Mouse (Mus musculus): Measurements from ENCODE around the gene Arhgap19.
"Not testable (repeated sequence)": the region's sequence is repeated elsewhere in the genome, so short reads cannot be mapped to it uniquely, and the experiment has no call there.

Arhgap19 gene

GRCm38 (mm10) chr19:41801742-41802369 is at the start of gene Arhgap19:
Gene Arhgap19 (minus strand): TSS chr19:41802047.
- DNase-seq, result peak; percentile 95

DNA sequence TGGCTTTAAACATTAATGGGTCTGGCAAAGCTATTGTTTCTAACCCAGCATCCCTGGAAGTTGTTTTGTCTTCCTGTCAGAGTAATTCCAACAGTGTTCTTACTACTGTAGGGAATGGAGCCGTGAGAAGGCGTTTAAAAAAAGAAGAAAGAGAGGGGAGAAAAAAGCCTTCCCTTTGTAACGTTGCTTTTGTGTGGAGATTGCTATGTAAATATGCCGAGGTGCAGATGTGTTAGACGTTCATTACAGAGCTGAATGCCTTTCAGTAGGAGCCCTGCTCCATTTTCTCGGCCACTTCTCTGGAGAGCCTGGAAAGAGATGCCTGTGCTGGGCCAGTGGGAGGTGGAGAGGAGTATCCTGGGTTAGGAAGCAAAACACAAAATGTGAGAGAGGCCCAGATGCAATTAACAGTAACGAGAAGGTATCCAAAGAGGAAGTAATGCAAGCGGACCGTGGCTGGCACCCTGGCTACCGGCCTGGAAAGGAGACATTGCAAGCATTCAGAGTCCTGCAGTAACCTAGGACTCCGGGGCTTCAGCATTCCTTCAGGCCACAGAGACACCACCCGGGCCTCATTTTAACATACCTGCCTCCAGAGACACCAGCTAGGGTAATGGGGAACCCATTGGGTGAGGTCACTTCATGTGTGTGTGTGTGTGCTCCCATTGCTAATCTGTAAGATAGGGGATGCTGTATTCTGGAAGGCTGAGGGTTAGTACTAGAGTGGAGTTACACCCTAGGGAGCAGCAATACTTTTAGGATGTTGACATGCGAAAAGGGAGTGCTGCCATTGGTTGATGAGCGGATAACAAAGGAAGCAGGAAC is 49.1 kb upstream of the Arhgap19 start:
- peak; percentile 9 for DNase-seq

- no peak for DNase-seq
Observed at GRCm38 (mm10) chr19:41850021-41850718, 48.3 kb upstream of the Arhgap19 start.

GRCm38 (mm10) chr19:41847992-41848851 is 46.4 kb upstream of the Arhgap19 start, which contains the start of gene Frat2:
Gene Frat2 (minus strand): TSS chr19:41848132.
- DNase-seq, result peak; percentile 92

DNA sequence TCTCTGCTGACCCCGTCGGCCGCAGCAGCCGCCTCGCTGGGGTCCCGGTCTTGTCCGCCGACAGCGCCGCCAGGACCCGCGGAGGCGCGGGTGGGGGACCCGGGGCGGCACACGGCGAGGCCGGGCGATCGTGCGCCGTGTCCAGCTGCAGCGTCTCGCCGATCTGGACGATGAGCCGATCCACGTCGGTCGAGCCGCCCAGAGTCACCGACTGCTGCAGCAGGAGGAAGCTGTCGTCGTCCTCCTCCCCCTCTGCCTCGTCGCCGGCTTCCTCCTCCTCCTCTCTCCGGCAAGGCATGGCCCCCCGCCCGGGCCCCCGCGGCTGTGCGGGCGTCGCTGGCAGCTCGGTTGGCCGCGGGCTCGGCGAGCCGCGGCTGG is 45.8 kb upstream of the Arhgap19 start:
- DNase-seq, result not testable (repeated sequence)

DNA sequence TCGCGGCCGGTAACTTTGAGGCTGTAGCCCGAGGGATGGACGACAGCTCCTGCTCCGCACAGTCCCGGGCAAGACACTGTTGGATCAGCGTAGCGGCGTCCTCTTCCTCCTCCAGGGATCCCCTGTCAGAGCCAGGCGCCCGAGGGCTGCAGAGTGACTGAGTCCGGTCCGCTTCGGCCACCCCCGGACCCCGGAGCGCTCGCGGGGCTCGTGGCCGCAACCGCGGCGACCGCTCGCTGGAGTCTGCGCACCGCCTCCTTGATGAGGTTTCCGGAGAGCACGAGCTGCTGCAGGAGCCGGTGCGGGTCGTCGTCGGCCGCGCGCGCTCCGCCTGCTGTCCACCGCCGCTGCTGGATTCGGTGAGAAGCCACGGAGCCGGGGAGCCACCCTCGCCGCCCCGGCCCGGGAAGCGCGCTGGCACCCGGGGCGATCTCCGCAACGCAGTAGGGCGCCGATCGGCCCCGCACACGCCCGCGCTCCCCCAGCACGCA is 45.3 kb upstream of the Arhgap19 start:
- DNase-seq, result peak; percentile 60

GRCm38 (mm10) chr19:41846366-41847090 is 44.7 kb upstream of the Arhgap19 start:
- DNase-seq, result peak; percentile 14

- DNase-seq, result no peak
Observed at GRCm38 (mm10) chr19:41844345-41844744, 42.5 kb upstream of the Arhgap19 start.

DNA sequence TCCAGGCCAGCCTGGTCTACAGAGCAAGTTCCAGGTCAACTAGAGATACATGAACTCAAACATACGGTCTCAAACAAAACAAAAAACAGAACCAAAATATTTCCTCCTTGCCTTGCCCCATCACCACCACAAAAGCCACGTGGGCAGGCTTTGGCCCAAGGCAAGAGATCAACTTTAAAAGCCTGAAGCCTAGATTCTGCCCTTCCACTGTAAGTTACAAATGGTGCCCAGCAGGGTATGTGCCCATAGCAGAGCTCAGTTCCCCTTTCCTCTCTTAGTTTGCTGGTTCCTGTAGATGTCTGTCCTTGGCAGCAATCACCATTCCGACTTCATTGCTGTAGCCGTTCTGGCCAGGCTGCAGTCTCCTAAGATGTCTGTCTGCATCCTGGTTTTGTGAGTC is 40.9 kb upstream of the Arhgap19 start:
- no peak for DNase-seq

DNA sequence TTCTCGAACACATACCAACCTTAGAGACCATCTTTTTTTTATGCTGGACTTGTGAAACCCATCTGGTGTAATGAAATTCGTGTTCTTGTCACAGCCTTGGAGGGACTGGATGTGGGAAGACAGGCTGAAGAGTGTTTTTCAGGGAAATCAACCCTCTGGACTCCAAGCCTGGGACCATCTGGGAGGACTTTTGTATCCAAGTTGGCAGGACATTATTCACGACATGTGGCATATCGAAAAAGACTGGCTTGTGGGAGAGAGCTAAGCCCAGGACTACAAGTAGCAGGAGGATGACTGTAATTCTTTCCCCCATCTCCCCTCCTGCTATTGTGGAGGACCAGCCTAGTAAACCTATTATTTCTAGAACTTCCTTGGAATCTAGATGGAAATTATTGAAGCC is 40.3 kb upstream of the Arhgap19 start:
- DNase-seq, result no peak

GRCm38 (mm10) chr19:41841105-41841750 is 39.4 kb upstream of the Arhgap19 start:
- no peak for DNase-seq

DNA sequence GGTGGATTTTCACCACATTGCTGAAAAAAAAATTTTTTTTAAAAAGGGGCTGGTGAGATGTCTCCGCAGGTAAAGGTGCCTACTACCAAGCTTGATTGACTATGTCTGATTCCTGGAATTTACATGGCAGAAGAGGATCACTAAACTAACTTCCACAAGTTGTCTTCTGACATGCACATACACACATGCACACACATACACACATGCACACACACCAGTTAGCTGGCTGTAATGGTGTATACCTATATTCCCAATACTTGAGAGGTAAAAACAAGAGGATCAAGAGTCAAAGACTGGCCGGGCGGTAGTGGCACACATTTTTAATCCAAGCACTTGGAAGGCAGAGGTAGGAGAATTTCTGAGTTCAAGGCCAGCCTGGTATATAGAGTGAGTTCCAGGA is 37.8 kb upstream of the Arhgap19 start:
- DNase-seq, result no peak

DNA sequence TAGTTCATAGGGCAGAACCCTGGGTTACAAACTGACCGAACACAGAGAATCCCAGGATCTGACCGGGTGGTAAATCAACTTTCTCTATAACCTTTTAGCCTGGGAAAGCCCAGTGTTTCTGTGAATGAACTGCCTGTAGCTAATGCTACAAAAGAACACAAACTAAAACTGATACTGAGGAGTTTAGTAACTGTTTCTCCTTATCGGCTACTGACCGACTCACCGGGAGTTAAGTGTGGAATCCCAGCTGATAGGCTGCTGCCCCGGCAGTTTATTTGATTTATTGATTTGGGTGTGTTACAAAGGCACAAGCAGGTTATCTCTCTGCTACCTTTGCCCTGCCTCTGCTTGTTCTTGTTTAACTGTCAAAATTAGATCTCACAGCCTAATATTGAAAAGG is 37.0 kb upstream of the Arhgap19 start:
- DNase-seq, result no peak

DNA sequence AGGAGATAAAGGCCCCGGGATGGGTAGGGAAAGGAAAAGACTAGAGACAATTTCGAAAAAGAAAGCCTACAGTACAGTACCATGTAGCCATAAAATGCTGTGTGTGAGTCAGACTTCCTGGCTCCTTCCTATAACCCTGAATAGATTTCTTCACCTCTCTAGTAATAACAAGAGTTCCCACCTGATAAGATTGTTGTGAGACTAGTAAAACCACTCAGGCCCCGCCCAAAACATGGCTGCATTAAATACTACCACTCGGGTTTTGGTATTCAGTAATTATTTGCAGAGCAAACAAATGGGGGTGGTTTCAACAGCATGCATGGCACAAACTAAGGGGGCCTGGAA is 36.0 kb upstream of the Arhgap19 start:
- no peak for DNase-seq

DNA sequence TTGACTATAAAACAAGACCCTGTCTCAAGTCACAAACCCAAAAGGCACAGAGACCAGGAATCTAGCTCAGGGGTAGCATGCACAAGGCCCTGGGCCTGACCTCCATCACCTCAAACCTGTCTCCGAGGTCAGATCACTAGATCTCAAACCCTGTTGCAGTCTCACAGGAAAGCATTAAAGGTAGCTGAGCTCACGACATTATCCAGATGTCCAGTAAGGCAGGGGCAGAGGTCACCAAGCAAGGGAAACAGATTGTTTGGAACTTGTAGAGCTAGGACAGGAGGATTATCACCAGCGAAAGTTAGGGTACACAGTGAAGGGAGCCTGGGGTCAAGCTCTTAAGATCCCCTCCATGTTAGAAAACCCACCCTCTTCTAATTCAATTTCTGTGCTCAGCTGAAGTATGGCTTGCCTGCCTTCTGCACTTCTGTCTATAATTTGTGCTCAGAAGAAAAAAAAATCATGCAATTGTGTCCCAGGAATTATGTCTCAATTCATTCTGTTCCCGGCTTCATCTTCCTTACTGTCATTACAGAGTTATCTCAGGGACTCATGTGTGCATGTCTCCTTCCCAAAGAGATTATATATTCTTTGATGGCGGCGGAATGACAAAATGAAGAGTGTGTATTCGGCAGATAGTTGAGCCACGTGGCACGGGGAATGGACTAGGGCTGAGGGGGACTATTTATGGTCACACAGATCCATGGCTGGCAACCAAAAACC is 35.5 kb upstream of the Arhgap19 start:
- no peak for DNase-seq

DNA sequence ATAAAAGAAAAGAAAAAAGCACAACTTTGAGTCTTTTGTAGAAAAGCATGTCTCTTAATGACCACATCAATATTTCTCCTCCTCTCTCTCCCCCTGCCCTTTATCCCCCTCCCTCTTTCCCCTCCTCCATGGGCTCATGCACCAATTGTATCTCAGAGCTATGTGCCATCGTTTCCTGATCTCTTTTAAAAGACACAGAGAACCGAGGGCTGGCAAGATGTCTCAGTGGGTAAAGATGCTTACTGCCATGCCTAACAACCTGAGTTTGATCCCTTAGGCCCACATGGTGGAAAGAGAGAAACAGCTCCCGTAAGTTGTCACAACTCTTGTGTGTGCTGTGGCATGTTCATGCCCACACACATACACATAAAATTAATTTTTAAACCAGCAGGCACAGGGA is 34.9 kb upstream of the Arhgap19 start:
- no peak for DNase-seq

DNA sequence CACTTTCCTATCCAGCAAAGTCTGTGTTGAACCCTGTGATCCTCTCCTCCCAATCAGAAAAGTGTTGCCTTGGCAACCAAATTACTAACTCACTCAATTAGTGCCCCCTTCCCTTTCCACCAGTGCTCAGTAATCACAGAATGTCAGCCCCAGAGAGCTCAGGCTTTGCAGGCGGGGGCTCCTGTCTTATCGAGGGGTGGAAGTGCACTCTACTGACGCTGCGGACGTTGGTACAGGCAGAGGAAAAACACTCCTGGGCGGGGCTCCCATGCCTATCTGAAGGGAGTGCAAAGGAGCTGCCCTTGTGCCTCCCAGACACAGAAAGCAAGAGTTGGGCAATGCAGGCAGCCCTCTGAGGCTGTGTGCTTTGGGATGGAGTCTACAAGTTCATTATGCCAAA is 34.0 kb upstream of the Arhgap19 start:
- no peak for DNase-seq

GRCm38 (mm10) chr19:41835407-41835806 is 33.6 kb upstream of the Arhgap19 start:
- DNase-seq, result no peak

- no peak for DNase-seq
Observed at GRCm38 (mm10) chr19:41832501-41833201, 30.8 kb upstream of the Arhgap19 start.
